Mouse (Mus musculus): ENCODE results near the gene Spata31d1d. TPM values are rescaled to one million over a fixed set of nuclear protein-coding genes. Genes with fewer than 3 reads are reported as not detected.
"Not testable (repeated sequence)": the region's sequence is repeated elsewhere in the genome, so short reads cannot be mapped to it uniquely, and the experiment has no call there.

Spata31d1d gene
- not detected for total RNA-seq (2021)
- long read RNA-seq, experiment 1 = 0 reads
- long read RNA-seq, experiment 2 = 0 reads

GRCm38 (mm10) chr13:59731652-59732051, at the start of gene Spata31d1d:
Spata31d1d (minus strand) TSS chr13:59731752.
- no peak for DNase-seq

GRCm38 (mm10) chr13:59779744-59780264, 48.3 kb upstream of the Spata31d1d start:
- DNase-seq = not testable (repeated sequence)

- DNase-seq = no peak
Observed at GRCm38 (mm10) chr13:59779213-59779612, 47.7 kb upstream of the Spata31d1d start.

- no peak for DNase-seq
Observed at GRCm38 (mm10) chr13:59775168-59775567, 43.6 kb upstream of the Spata31d1d start.

GRCm38 (mm10) chr13:59771257-59771656, 39.7 kb upstream of the Spata31d1d start:
- DNase-seq = peak; percentile 87 to 91

GRCm38 (mm10) chr13:59770847-59771246, 39.3 kb upstream of the Spata31d1d start:
- DNase-seq = peak; percentile 18 to 44

GRCm38 (mm10) chr13:59770164-59770562, 38.6 kb upstream of the Spata31d1d start:
- DNase-seq = peak; percentile 91

- peak; percentile 99 for DNase-seq
Observed at GRCm38 (mm10) chr13:59769296-59770163, 38.0 kb upstream of the Spata31d1d start, which contains the start of gene Isca1. Isca1 (minus strand) TSS chr13:59769810.

- DNase-seq = peak in 1 of 2 experiments; percentile 34
Observed at GRCm38 (mm10) chr13:59768531-59768930, 37.0 kb upstream of the Spata31d1d start.

- DNase-seq = peak in 1 of 2 experiments; percentile 28
Observed at GRCm38 (mm10) chr13:59766786-59767515, 35.4 kb upstream of the Spata31d1d start.

- DNase-seq = no peak
Observed at GRCm38 (mm10) chr13:59762791-59763190, 31.2 kb upstream of the Spata31d1d start.

GRCm38 (mm10) chr13:59756906-59757305, 25.4 kb upstream of the Spata31d1d start:
- DNase-seq = no peak

- DNase-seq = no peak
Observed at GRCm38 (mm10) chr13:59750310-59750709, 18.8 kb upstream of the Spata31d1d start.

GRCm38 (mm10) chr13:59746711-59747110, 15.2 kb upstream of the Spata31d1d start, which contains the start of gene 1700014D04Rik:
1700014D04Rik (minus strand) TSS chr13:59746752.
- DNase-seq = no peak

GRCm38 (mm10) chr13:59746164-59746563, 14.6 kb upstream of the Spata31d1d start:
- no peak for DNase-seq

- no peak for DNase-seq
Observed at GRCm38 (mm10) chr13:59745462-59745861, 13.9 kb upstream of the Spata31d1d start.

GRCm38 (mm10) chr13:59741697-59742096, 10.1 kb upstream of the Spata31d1d start:
- DNase-seq = peak in 1 of 2 experiments; percentile 50

- DNase-seq = peak; percentile 76
Observed at GRCm38 (mm10) chr13:59741096-59741495, 9.5 kb upstream of the Spata31d1d start.

- no peak for DNase-seq
Observed at GRCm38 (mm10) chr13:59739397-59739796, 7.8 kb upstream of the Spata31d1d start.

- no peak for DNase-seq
Observed at GRCm38 (mm10) chr13:59738455-59738854, 6.9 kb upstream of the Spata31d1d start.

GRCm38 (mm10) chr13:59735190-59735589, 3.6 kb upstream of the Spata31d1d start:
- DNase-seq = no peak

- DNase-seq = not testable (repeated sequence)
Observed at GRCm38 (mm10) chr13:59734347-59734746, 2.8 kb upstream of the Spata31d1d start.
